Mouse (Mus musculus): ENCODE results near the gene Gm17018.
A peak's percentile ranks its signal among the peaks of the same experiment; 100 is the strongest.

DNA sequence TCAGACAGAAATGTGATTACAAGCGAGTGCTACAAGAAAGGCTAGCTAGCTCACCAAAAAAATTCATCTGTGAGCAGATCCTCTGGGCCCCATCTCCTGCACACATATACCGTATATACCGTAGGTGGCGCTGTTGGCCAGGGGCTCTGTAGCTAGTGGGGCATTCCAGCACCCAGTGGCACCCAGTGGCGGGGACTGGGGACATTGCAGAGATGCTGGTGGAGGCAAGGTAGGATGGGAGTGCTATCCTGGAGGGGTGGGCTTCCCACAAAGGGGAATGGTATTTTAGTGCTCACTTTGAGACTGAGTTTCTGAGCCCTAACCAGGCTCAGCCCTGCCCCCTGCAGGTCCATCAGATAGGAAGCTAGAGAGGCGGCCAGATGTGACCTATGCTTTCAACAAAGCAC is 13.4 kb downstream of the Gm17018 start:
- TF ChIP-seq CTCF (IDR thresholded peaks at IDR 0.05; ENCODE audit: low read depth, low read length) = peak; percentile 71
- no peak for TF ChIP-seq POLR2A (IDR thresholded peaks at IDR 0.05; ENCODE audit: extremely low read depth, insufficient read depth, low read length)

All from liver, adult 2 months (tissue).